Mouse (Mus musculus): ENCODE results near the gene Sp140.
"Not testable (repeated sequence)": the region's sequence is repeated elsewhere in the genome, so short reads cannot be mapped to it uniquely, and the experiment has no call there.

Gene Sp140

DNA sequence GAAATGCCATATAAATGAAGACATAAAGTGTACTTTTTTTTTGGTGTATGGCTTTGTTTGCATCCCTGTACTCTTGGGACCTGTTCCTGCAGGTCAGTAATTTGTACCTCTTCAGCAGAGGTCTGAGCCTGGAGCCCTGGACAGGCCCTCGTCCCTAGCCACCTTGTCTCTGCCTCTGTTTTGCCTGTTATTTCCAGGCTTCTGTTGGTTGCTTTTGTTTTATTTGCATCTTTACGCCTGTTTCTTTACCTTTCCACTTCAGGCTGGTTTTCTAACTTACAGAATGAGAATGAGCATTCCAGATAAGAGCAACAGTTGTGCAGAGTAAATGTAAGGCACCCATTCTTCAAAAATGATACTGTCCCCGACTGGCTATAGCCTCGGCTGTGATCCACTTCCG lies at the start of gene Sp140:
Gene Sp140, plus strand, starts transcription at position 301 of the 400 bp plus-strand sequence.
- DNase-seq: not testable (repeated sequence)

DNA sequence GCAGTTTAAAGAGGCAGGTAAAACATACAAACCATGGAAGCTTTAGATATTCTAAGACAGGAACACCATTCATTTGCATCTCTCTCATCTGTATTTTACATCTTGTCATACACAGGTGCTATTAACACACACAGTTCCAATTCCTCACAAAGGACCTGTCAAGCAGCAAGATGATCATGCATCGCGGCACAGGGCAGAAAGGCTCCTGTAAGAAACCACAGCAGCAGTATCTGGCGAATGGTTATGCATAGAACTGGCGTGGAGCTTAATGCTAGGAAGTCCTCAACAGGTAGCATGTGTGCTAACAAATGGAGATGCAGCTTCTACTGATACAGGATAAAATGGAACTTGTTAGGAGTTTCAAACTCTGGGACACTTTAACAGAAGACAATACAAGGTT lies 44.9 kb upstream of the Sp140 start:
- DNase-seq: peak in 1 of 2 experiments; percentile 13

- DNase-seq: not testable (repeated sequence)
These were observed 26.6 kb upstream of the Sp140 start for GRCm38 (mm10) chr1:85573554-85573953.

GRCm38 (mm10) chr1:85575376-85575775 lies 24.8 kb upstream of the Sp140 start, which contains the start of gene G530012D18Rik:
TSS of gene G530012D18Rik (plus strand) at chr1:85575676.
- DNase-seq: not testable (repeated sequence)

DNA sequence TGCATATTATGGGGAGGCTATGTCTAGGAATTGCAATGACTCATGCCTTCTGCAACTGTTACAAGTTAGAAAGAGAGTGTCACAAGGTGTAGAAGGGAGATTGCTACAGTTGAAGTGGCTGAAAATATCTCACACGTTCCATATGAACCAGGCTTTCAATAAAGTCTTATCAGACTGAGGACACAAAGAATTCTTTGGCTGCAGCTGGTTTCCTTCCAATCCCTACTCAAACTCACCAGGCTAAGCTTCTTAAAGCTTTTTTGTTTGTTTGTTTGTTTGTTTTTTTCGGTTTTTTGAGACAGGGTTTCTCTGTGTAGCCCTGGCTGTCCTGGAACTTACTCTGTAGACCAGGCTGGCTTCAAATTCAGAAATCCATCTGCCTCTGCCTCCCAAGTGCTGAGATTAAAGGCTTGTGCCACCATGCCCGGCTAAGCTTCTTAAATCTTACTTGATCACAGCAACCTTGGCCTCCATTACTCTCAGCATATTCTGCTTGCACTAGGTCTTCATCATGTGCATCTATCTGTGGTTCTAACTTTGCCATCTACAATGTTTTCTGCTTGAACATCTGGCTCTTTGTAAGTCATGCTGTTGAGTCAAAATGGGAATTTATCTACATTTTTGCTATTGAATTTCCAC lies 21.7 kb upstream of the Sp140 start:
- not testable (repeated sequence) for DNase-seq

- not testable (repeated sequence) for DNase-seq
These were observed 20.7 kb upstream of the Sp140 start for GRCm38 (mm10) chr1:85579199-85580147.

DNA sequence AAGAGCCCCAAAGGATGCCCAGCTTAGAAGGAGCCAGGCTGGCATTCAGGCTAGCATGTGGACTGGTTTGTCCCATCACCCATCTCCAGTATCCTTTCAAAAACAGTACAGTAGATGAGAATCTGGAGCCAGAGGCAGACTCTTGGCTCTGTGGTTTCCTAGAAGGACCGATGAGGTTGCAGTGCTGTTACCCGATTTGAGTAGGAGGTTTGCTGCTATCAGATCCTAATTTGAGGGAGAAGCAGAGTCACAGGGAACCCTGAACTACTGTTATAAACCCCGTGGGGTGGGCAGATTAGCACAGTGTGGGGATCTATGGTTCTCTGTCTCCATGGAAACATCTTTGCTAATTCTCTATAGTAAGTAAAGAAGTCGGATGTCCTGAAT lies 20.0 kb upstream of the Sp140 start:
- DNase-seq: not testable (repeated sequence)

DNA sequence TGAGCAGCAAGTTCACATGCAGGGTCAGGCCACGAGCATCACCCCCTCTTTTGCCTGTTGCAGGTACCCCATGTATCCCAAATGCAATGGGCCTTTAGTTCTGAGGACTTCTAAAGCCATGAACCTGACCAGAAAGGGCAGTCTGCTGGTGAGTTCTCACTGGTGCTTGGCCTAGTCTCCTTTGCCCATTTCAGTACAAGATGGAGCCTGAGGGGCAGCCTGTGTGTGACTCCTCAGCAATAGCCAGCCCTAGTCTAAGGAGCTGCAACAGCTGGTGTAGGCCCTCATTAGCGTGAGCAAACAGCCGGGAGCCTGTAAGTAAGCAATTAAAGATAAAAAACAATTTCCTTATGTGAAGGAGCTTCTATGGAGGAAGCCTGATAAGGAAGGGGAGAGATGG lies 19.6 kb upstream of the Sp140 start:
- not testable (repeated sequence) for DNase-seq

DNA sequence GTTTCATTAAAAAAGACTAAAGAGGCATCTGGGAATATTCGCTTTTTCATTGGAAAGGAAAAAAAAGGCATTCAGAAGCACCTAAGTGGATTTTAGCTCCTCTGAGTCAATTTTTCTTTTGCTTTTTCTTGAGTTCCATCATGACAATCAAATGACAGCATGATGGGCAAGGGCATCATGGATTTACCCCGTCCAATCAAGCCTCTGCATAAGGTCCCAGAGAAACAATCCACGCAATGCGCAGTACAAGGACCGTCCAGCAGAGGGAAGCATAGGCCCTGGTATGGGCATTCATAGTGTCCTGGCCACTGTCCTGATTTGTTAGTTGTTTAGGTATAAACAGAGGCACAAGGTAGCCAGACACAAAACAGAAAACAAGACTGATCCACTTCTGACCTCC lies 18.7 kb upstream of the Sp140 start:
- not testable (repeated sequence) for DNase-seq

DNA sequence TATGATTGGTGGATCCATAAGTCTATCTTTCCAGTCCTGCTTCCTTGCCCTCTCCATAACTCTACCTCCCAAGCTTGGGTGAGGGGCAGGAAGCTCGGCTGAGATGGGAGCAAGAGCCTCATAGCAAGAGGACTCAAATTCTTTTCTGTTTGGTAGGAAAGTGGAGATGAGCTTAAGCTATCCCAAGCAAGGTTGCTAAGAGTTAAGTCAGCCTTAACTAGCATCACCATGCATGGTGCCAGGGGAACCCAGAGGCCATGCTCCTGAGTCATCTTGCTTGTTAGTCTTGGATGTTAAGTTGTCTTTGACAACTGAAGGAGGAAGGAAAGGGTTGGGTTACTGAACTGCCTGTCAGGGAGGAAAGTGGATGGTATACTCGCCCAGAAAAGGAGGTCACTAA lies 11.5 kb upstream of the Sp140 start:
- not testable (repeated sequence) for DNase-seq

DNA sequence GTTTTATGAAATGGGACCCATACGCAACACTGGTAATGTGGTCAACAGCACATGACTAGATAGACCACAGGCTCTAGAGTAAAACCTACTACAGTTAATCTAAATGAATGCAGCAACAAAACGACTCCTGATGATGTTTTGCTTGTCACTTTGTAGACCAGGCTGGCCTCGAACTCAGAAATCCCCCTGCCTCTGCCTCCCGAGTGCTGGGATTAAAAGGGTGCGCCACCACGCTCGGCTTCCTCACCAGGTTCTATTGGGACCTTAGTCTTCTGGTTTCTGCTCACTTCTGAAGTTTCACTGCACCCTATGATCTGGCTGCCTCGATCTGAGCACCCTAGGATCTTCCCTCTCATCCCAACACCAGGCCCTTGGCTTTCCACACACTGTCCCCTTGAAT lies 7.7 kb upstream of the Sp140 start:
- not testable (repeated sequence) for DNase-seq

- peak; percentile 44 for DNase-seq
These were observed 1.7 kb upstream of the Sp140 start, which contains the start of gene Sp110 for GRCm38 (mm10) chr1:85598271-85599012. TSS of gene Sp110 (minus strand) at chr1:85598817.

GRCm38 (mm10) chr1:85600794-85601193 lies 616 bp downstream of the Sp140 start:
- DNase-seq: peak; percentile 66 to 75

- DNase-seq: not testable (repeated sequence)
These were observed 4.2 kb downstream of the Sp140 start for GRCm38 (mm10) chr1:85604341-85604740.

DNA sequence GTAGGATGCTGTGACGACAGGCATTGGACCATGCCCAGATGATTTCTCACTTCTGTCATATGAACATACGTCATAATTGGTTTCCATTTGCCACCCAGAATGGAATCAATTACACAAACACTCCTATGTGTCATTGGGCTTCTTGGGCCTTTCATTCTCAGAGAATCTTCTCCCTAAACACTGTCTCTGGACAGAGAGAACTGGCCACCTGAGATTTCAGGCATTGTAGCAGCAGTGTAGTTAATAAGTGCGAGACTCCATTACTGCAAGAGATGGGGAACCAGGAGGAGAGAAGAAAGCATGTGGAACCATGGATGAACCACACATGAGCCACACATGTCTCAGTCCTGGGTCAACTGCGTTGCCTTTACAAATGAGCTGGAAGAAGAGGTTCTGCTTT lies 8.2 kb downstream of the Sp140 start:
- not testable (repeated sequence) for DNase-seq

GRCm38 (mm10) chr1:85610581-85610980 lies 10.4 kb downstream of the Sp140 start:
- not testable (repeated sequence) for DNase-seq

DNA sequence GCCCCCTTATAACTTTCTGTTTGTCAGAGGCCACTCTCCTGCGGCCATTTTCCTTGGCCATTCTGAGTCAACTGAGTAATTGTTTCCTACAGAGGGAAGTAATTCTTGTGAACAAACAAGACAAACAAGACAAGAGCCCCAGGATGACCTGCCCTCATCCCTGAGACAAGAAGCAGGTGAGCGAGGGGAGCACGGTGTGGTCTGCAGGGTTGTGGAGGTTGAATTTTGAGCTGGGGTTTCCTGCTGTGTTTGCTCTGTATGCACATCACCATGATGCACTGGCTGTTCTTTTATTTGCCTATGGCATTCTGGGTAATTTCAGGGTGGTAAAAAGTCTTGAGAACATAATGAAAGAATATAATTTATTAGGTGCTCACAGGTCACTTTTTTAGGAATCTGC lies 14.9 kb downstream of the Sp140 start:
- not testable (repeated sequence) for DNase-seq

DNA sequence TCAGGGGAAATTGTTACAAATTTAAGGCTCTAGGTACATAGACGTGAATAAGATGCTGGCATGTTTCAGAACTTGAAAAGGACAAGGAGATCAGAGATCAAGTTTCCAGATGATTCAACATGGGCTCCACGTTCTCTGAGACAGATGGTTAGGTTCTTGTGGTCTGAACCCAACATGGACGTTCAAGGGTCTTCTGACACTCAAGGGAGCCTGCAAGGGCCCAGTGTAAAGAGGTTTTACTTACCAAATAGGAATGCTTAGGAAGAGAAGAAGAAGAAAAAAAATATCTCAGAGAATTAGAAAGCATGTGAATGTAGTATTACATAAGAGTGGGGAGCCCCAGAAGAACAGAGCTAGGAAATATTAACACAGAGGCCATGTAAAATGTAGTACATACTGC lies 15.6 kb downstream of the Sp140 start:
- not testable (repeated sequence) for DNase-seq

DNA sequence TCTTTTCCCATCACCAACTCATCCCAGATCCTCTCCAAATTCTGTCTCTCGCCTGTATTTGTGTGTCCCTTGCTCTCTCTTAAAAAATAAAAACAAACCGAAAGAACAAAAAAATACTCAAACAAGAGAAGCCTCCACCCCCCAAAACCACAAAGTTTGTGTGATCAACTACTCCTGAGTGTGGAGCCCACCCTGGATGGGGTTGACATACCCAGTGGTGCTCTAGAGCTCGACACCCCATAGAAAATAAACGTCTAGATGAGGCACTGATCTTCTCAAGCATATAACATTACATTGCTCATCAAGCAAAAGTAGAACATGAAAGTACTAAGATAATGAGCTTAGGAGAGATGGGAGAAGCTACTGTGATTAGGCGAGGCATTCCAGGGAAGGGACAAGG lies 17.0 kb downstream of the Sp140 start:
- DNase-seq: not testable (repeated sequence)

GRCm38 (mm10) chr1:85618689-85619088 lies 18.5 kb downstream of the Sp140 start:
- not testable (repeated sequence) for DNase-seq

DNA sequence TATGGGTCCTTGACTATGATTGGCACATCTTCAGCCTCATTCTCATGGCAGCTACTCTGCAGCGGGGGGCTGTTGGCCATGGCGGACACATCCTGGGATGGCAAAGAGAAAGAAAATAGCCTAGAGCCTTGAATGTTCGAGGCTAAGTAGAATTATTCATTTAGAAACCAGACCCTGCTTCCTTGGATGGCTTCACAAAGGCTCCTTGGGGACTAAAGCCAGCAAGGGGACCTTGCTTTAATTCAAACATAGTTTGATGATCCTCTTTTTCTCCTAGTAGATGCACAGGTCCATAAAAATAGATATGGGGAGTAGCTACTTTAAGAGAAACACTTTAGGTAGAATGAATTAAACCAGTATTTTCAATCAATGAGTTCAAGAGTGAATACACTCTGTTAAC lies 36.8 kb downstream of the Sp140 start:
- DNase-seq: not testable (repeated sequence)

GRCm38 (mm10) chr1:85638144-85638543 lies 38.0 kb downstream of the Sp140 start:
- not testable (repeated sequence) for DNase-seq

GRCm38 (mm10) chr1:85649881-85650280 lies 49.7 kb downstream of the Sp140 start, which contains the start of gene Sp100:
TSS of gene Sp100 (plus strand) at chr1:85649988.
- peak; percentile 25 to 42 for DNase-seq

Data from lung, adult 18-20 months (tissue).